Mouse (Mus musculus) embryonic fibroblast, embryonic 13.5 days (primary cell): ENCODE data around the gene Slc30a2.
"Not testable (repeated sequence)": the region's sequence is repeated elsewhere in the genome, so short reads cannot be mapped to it uniquely, and the experiment has no call there.

Source experiments
- CTCF ChIP-seq: IDR thresholded peaks from 2 replicates; pipeline ENCODE4 v1.5.1; 2011; ENCODE audit warnings: mild to moderate bottlenecking, control low read depth, low read length, moderate library complexity, borderline replicate concordance; ENCODE audit not compliant: insufficient read depth
- POLR2A ChIP-seq: IDR thresholded peaks from 2 replicates; pipeline ENCODE4 v1.6.1; 2011; ENCODE audit warnings: low read depth, mild to moderate bottlenecking, control low read depth, low read length, moderate library complexity

GRCm38 (mm10) chr4:134341231-134341630 is 1.8 kb upstream of the Slc30a2 start:
- not testable (repeated sequence) for TF ChIP-seq CTCF, POLR2A
